Mouse (Mus musculus): ENCODE measurements around the gene Btbd16. TPM values are rescaled to one million over a fixed set of nuclear protein-coding genes. Genes with fewer than 3 reads are reported as not detected.

The Btbd16 gene
- polyA plus RNA-seq, 1 experiment from 2014 or later = 0.52 TPM

GRCm38 (mm10) chr7:130831586-130831985 lies 57.7 kb downstream of the Btbd16 start:
- Histone ChIP-seq H3K4me1 (ENCODE audit: insufficient read depth) (0 out of 2 replicates have a peak, but pooled peaks cover 3% of the 10 kb centered on the region), H3K27me3 (ENCODE audit: insufficient read depth, low read length) (no peaks in the 10 kb centered on the region), H3K9me3 (ENCODE audit: low read length) (no peaks in the 10 kb centered on the region), H3K4me2 (ENCODE audit: low read depth, low read length) (no peak overlapping the region), H3K36me3 (replicated peaks; ENCODE audit: insufficient read depth, low read length) (no peaks in the 10 kb centered on the region), H3K9ac (replicated peaks) (no peak overlapping the region), H3K27ac (ENCODE audit: low read depth) (no peak overlapping the region), H3K4me3 (ENCODE audit: low read depth, low read length) (no peak overlapping the region)
- WGBS (ENCODE audit: insufficient replicate concordance) = 70% methylated on average over 5 of the region's 5 CpGs
- TF ChIP-seq CTCF (IDR thresholded peaks at IDR 0.05; ENCODE audit: low read depth) = no peak
- no peak for TF ChIP-seq EP300 (IDR thresholded peaks at IDR 0.05; ENCODE audit: low read depth)
- no peak for DNase-seq
- ATAC-seq = no peak

GRCm38 (mm10) chr7:130834299-130834698 lies 60.4 kb downstream of the Btbd16 start:
- H3K36me3 ChIP-seq (replicated peaks; ENCODE audit: insufficient read depth, low read length) = no peaks in the 10 kb centered on the region
- TF ChIP-seq EP300 (IDR thresholded peaks at IDR 0.05; ENCODE audit: low read depth) (no peak), CTCF (IDR thresholded peaks at IDR 0.05; ENCODE audit: low read depth) (no peak)
- H3K9me3 ChIP-seq (ENCODE audit: low read length) = no peaks in the 10 kb centered on the region
- no peaks in the 10 kb centered on the region for H3K27me3 ChIP-seq (ENCODE audit: insufficient read depth, low read length)
- H3K4me1 ChIP-seq (ENCODE audit: insufficient read depth) = peaks cover 9% of the 10 kb centered on the region
- ATAC-seq (peak; percentile 97), DNase-seq (peak; percentile 96)
- H3K4me3 ChIP-seq (ENCODE audit: low read depth, low read length) = no peak overlapping the region
- 0 out of 2 replicates have a peak overlapping the region, but pooled peaks have one; percentile 12 for H3K9ac ChIP-seq (replicated peaks)
- H3K4me2 ChIP-seq (ENCODE audit: low read depth, low read length) = no peak overlapping the region
- H3K27ac ChIP-seq (ENCODE audit: low read depth) = peak overlapping the region; percentile 94
- 30% methylated on average over 21 of the region's 21 CpGs for WGBS (ENCODE audit: insufficient replicate concordance)

- TF ChIP-seq CTCF (IDR thresholded peaks at IDR 0.05; ENCODE audit: low read depth) = no peak
- TF ChIP-seq EP300 (IDR thresholded peaks at IDR 0.05; ENCODE audit: low read depth) = no peak
- DNase-seq (peak; percentile 76), ATAC-seq (peak; percentile 52)
- no peaks in the 10 kb centered on the region for H3K36me3 ChIP-seq (replicated peaks; ENCODE audit: insufficient read depth, low read length)
- 0 out of 2 replicates have a peak overlapping the region, but pooled peaks have one; percentile 4 for H3K4me2 ChIP-seq (ENCODE audit: low read depth, low read length)
- H3K27me3 ChIP-seq (ENCODE audit: insufficient read depth, low read length) = no peaks in the 10 kb centered on the region
- H3K4me1 ChIP-seq (ENCODE audit: insufficient read depth) = peaks cover 14% of the 10 kb centered on the region
- no peak overlapping the region for H3K4me3 ChIP-seq (ENCODE audit: low read depth, low read length)
- H3K9me3 ChIP-seq (ENCODE audit: low read length) = no peaks in the 10 kb centered on the region
- 40% methylated on average over 18 of the region's 18 CpGs for WGBS (ENCODE audit: insufficient replicate concordance)
- H3K27ac ChIP-seq (ENCODE audit: low read depth) = peak overlapping the region; percentile 94
- H3K9ac ChIP-seq (replicated peaks) = no peak overlapping the region
These were observed 61.3 kb downstream of the Btbd16 start for GRCm38 (mm10) chr7:130834958-130835861.

GRCm38 (mm10) chr7:130836066-130836465 lies 62.2 kb downstream of the Btbd16 start:
- no peak overlapping the region for H3K9ac ChIP-seq (replicated peaks)
- H3K9me3 ChIP-seq (ENCODE audit: low read length) = no peaks in the 10 kb centered on the region
- TF ChIP-seq EP300 (IDR thresholded peaks at IDR 0.05; ENCODE audit: low read depth) (no peak), CTCF (IDR thresholded peaks at IDR 0.05; ENCODE audit: low read depth) (no peak)
- H3K4me1 ChIP-seq (ENCODE audit: insufficient read depth) = peaks cover 17% of the 10 kb centered on the region
- no peaks in the 10 kb centered on the region for H3K27me3 ChIP-seq (ENCODE audit: insufficient read depth, low read length)
- no peak overlapping the region for H3K4me3 ChIP-seq (ENCODE audit: low read depth, low read length)
- ATAC-seq (no peak), DNase-seq (no peak)
- H3K36me3 ChIP-seq (replicated peaks; ENCODE audit: insufficient read depth, low read length) = no peaks in the 10 kb centered on the region
- WGBS (ENCODE audit: insufficient replicate concordance) = 71% methylated on average over 9 of the region's 9 CpGs
- H3K4me2 ChIP-seq (ENCODE audit: low read depth, low read length) = no peak overlapping the region
- peak overlapping the region; percentile 66 for H3K27ac ChIP-seq (ENCODE audit: low read depth)

- H3K27ac ChIP-seq (ENCODE audit: low read depth) = 0 out of 2 replicates have a peak overlapping the region, but pooled peaks have one; percentile 24
- no peaks in the 10 kb centered on the region for H3K9me3 ChIP-seq (ENCODE audit: low read length)
- no peaks in the 10 kb centered on the region for H3K27me3 ChIP-seq (ENCODE audit: insufficient read depth, low read length)
- no peak overlapping the region for H3K9ac ChIP-seq (replicated peaks)
- TF ChIP-seq EP300 (IDR thresholded peaks at IDR 0.05; ENCODE audit: low read depth) (no peak), CTCF (IDR thresholded peaks at IDR 0.05; ENCODE audit: low read depth) (no peak)
- WGBS (ENCODE audit: insufficient replicate concordance) = 67% methylated on average over 12 of the region's 12 CpGs
- ATAC-seq (no peak), DNase-seq (no peak)
- no peak overlapping the region for H3K4me3 ChIP-seq (ENCODE audit: low read depth, low read length)
- H3K4me1 ChIP-seq (ENCODE audit: insufficient read depth) = peaks cover 17% of the 10 kb centered on the region
- no peaks in the 10 kb centered on the region for H3K36me3 ChIP-seq (replicated peaks; ENCODE audit: insufficient read depth, low read length)
- H3K4me2 ChIP-seq (ENCODE audit: low read depth, low read length) = no peak overlapping the region
These were observed 64.2 kb downstream of the Btbd16 start for GRCm38 (mm10) chr7:130837941-130838657.

GRCm38 (mm10) chr7:130838658-130839025 lies 64.8 kb downstream of the Btbd16 start:
- no peak overlapping the region for H3K4me2 ChIP-seq (ENCODE audit: low read depth, low read length)
- no peak for DNase-seq
- H3K27me3 ChIP-seq (ENCODE audit: insufficient read depth, low read length) = no peaks in the 10 kb centered on the region
- ATAC-seq = no peak
- TF ChIP-seq CTCF (IDR thresholded peaks at IDR 0.05; ENCODE audit: low read depth) (no peak), EP300 (IDR thresholded peaks at IDR 0.05; ENCODE audit: low read depth) (no peak)
- H3K4me1 ChIP-seq (ENCODE audit: insufficient read depth) = peaks cover 17% of the 10 kb centered on the region
- no peaks in the 10 kb centered on the region for H3K9me3 ChIP-seq (ENCODE audit: low read length)
- no peak overlapping the region for H3K9ac ChIP-seq (replicated peaks)
- WGBS (ENCODE audit: insufficient replicate concordance) = 61% methylated on average over 3 of the region's 3 CpGs
- H3K36me3 ChIP-seq (replicated peaks; ENCODE audit: insufficient read depth, low read length) = no peaks in the 10 kb centered on the region
- H3K27ac ChIP-seq (ENCODE audit: low read depth) = peak overlapping the region; percentile 79
- no peak overlapping the region for H3K4me3 ChIP-seq (ENCODE audit: low read depth, low read length)

Data from liver, postnatal 0 days (tissue).